In genomic region chr7:79313519-79314059, GRCm38 (mm10) we compare ENCODE assay signal across 8 mouse cellular contexts. TPM values are rescaled to one million over a fixed set of nuclear protein-coding genes. Genes with fewer than 3 reads are reported as not detected.
DNase-seq lines count a peak whose midpoint lies in the region; ATAC-seq and TF ChIP-seq lines count a peak whose summit lies in the region.

No protein-coding gene starts in this region.

- no peak for TF ChIP-seq CTCF in cortical plate, adult 2 months (IDR thresholded peaks at IDR 0.05; ENCODE audit: extremely low read depth, insufficient read depth, low read length)
- no peak for TF ChIP-seq CTCF in intestine, postnatal 0 days (IDR thresholded peaks at IDR 0.05; ENCODE audit: low read depth)

- no peak overlapping the region for H3K4me3 ChIP-seq in kidney, embryonic 16.5 days (ENCODE audit: low read length)
- no peak overlapping the region for H3K4me3 ChIP-seq in cortical plate, adult 2 months (ENCODE audit: insufficient read depth, low read length)
- H3K4me3 ChIP-seq in intestine, postnatal 0 days (ENCODE audit: low read depth, low read length), result no peak overlapping the region
- H3K4me3 ChIP-seq in neural tube, embryonic 15.5 days (replicated peaks), result no peak overlapping the region

- no peak for TF ChIP-seq POLR2A in cortical plate, adult 2 months (IDR thresholded peaks at IDR 0.05; ENCODE audit: extremely low read depth, insufficient read depth, low read length)

- no peak for DNase-seq in kidney, adult 9 months
- DNase-seq in retina, postnatal 1 day, result no peak
- no peak for DNase-seq in ovary, postnatal 36 days (ENCODE audit: low spot score)
- DNase-seq in left cerebral cortex, adult 11 months (ENCODE audit: low spot score), result no peak

- WGBS in kidney, embryonic 16.5 days, result 12% methylated on average over 12 of the region's 12 CpGs
- 18% methylated on average over 12 of the region's 12 CpGs for WGBS in intestine, postnatal 0 days
- WGBS in neural tube, embryonic 15.5 days, result 29% methylated on average over 12 of the region's 12 CpGs

- peak overlapping the region; percentile 67 for H3K27ac ChIP-seq in kidney, embryonic 16.5 days (ENCODE audit: low read length)
- H3K27ac ChIP-seq in cortical plate, adult 2 months (ENCODE audit: insufficient read depth, low read length), result peak overlapping the region; percentile 2
- peak overlapping the region; percentile 70 for H3K27ac ChIP-seq in intestine, postnatal 0 days (ENCODE audit: low read depth, low read length)
- peak overlapping the region; percentile 77 for H3K27ac ChIP-seq in neural tube, embryonic 15.5 days (replicated peaks)

- no peaks in the 10 kb centered on the region for H3K27me3 ChIP-seq in kidney, embryonic 16.5 days (ENCODE audit: insufficient read depth, low read length)
- no peaks in the 10 kb centered on the region for H3K27me3 ChIP-seq in intestine, postnatal 0 days (replicated peaks; ENCODE audit: control insufficient read depth, insufficient read depth, low read length)
- H3K27me3 ChIP-seq in neural tube, embryonic 15.5 days (replicated peaks), result no peaks in the 10 kb centered on the region

- no peaks in the 10 kb centered on the region for H3K9me3 ChIP-seq in kidney, embryonic 16.5 days (ENCODE audit: low read length)
- H3K9me3 ChIP-seq in intestine, postnatal 0 days (ENCODE audit: control insufficient read depth), result no peaks in the 10 kb centered on the region
- no peaks in the 10 kb centered on the region for H3K9me3 ChIP-seq in neural tube, embryonic 15.5 days (replicated peaks)

- no peaks in the 10 kb centered on the region for H3K36me3 ChIP-seq in kidney, embryonic 16.5 days (ENCODE audit: insufficient read depth, low read length)
- peaks cover 13% of the 10 kb centered on the region; the same call in 1 of the 2 replicates for H3K36me3 ChIP-seq in intestine, postnatal 0 days (ENCODE audit: control insufficient read depth, insufficient read depth)
- no peaks in the 10 kb centered on the region for H3K36me3 ChIP-seq in neural tube, embryonic 15.5 days

- H3K4me1 ChIP-seq in kidney, embryonic 16.5 days (ENCODE audit: insufficient read depth, low read length), result peaks cover 78% of the 10 kb centered on the region
- H3K4me1 ChIP-seq in cortical plate, adult 2 months (ENCODE audit: control insufficient read depth, insufficient read depth, low read length), result peaks cover 36% of the 10 kb centered on the region
- H3K4me1 ChIP-seq in intestine, postnatal 0 days (replicated peaks; ENCODE audit: control insufficient read depth, insufficient read depth, low read length), result peaks cover 35% of the 10 kb centered on the region
- peaks cover 87% of the 10 kb centered on the region for H3K4me1 ChIP-seq in neural tube, embryonic 15.5 days

- peak overlapping the region; percentile 29 for H3K4me2 ChIP-seq in kidney, embryonic 16.5 days (replicated peaks; ENCODE audit: low read depth, low read length)
- peak overlapping the region; percentile 57 for H3K4me2 ChIP-seq in intestine, postnatal 0 days (replicated peaks; ENCODE audit: low read depth)
- peak overlapping the region; percentile 7; the same call in 1 of the 2 replicates for H3K4me2 ChIP-seq in neural tube, embryonic 15.5 days

- peak; percentile 72 for ATAC-seq in kidney, embryonic 16.5 days (ENCODE audit: low FRiP score, low TSS enrichment)
- peak; percentile 70 for ATAC-seq in intestine, postnatal 0 days
- no peak for ATAC-seq in neural tube, embryonic 15.5 days (ENCODE audit: low FRiP score)

- H3K9ac ChIP-seq in kidney, embryonic 16.5 days (replicated peaks; ENCODE audit: low read length), result 0 out of 2 replicates have a peak overlapping the region, but pooled peaks have one; percentile 14
- H3K9ac ChIP-seq in intestine, postnatal 0 days (ENCODE audit: low read depth, low read length), result peak overlapping the region; percentile 17; the same call in 1 of the 2 replicates
- H3K9ac ChIP-seq in neural tube, embryonic 15.5 days (replicated peaks), result no peak overlapping the region

RNA-seq across cellular contexts. Expression of gene Abhd2, which starts 40.6 kb away (rescaled TPM):
- 11.0 and 13.1 TPM in 2 replicates for polyA plus RNA-seq in kidney, embryonic 16.5 days (2015; fragmentation: Nextera tagmentation; extraction: Ambion mirVana)
- 43.1 and 43.5 TPM in 2 replicates for polyA plus RNA-seq in cortical plate, adult 2 months (2012; rRNA removed)
- 34.8 and 36.2 TPM in 2 replicates for polyA plus RNA-seq in intestine, postnatal 0 days (2015; fragmentation: Nextera tagmentation; extraction: Ambion mirVana)
- polyA plus RNA-seq in neural tube, embryonic 15.5 days (2015; fragmentation: Nextera tagmentation; extraction: Ambion mirVana), result 15.6 TPM in 2 replicates

Comparison
In these comparisons a context has a peak if more than half of its experiments do, and no peak if none do; other contexts are left out.
1. H3K27ac ChIP-seq: peak in every context shown above with its lines; median percentile 77 in neural tube, embryonic 15.5 days; 70 in intestine, postnatal 0 days; 67 in kidney, embryonic 16.5 days; 2 in cortical plate, adult 2 months.
2. H3K4me2 ChIP-seq: peak in every context shown above with its lines; median percentile 57 in intestine, postnatal 0 days; 29 in kidney, embryonic 16.5 days; 7 in neural tube, embryonic 15.5 days.